Mouse (Mus musculus) cortical plate, adult 2 months (tissue): ENCODE measurements at regions not wholly inside any gene's neighbourhood (a gene's known extent, or its start where the extent isn't known, plus 50 kb on each side); places are given as distances from the start of the nearest gene placed in this dataset.

Source experiments
- CTCF ChIP-seq: fragments of 200-500 bp; IDR thresholded peaks from 2 replicates; pipeline ENCODE4 v1.5.1; 2011; ENCODE audit warnings: mild to moderate bottlenecking, control low read depth, low read length; ENCODE audit not compliant: insufficient read depth; ENCODE audit errors: extremely low read depth
- POLR2A ChIP-seq: fragments of 200-500 bp; IDR thresholded peaks from 2 replicates; pipeline ENCODE4 v1.6.1; 2011; ENCODE audit warnings: mild to moderate bottlenecking, low read length, control low read depth; ENCODE audit not compliant: insufficient read depth; ENCODE audit errors: extremely low read depth

DNA sequence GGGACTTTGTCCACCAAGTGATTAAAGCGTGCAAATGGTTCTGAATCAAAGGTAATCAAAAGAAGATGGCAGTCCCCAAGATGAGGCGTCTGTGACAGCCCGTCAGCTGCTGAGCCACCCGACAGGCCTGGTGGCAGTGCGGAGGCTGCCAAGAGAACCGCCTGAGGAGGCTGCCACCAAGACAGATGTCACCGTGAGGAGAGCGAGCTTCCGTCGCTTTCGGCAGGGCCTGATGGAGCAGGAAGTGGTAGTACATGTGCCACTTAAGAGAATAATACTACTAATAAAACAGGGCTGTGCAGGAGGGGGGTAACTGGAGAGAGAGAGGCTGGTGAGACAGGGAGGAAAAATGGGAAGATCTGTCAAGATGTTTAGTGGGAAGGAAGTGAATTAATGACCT lies 519.1 kb downstream of the Vrk1 start:
- TF ChIP-seq CTCF (no peak), POLR2A (no peak)
